Mouse (Mus musculus): ENCODE measurements around the gene Tenm2. TPM values are rescaled to one million over a fixed set of nuclear protein-coding genes. Genes with fewer than 3 reads are reported as not detected.

The Tenm2 gene
- total and polyA plus RNA-seq, 3 experiments: not detected

GRCm38 (mm10) chr11:36121410-36121929, 1114.3 kb downstream of the Tenm2 start:
- dilution Hi-C loops (cut with MboI; ENCODE audit: extremely low pct_ligation_motif_present, extremely low pct_unique_long_range_greater_than_20kb, low sequenced_read_pairs) (no loop called here), in situ Hi-C loops (cut with MboI; ENCODE audit: low pct_ligation_motif_present, low pct_unique_long_range_greater_than_20kb, low sequenced_read_pairs) (no loop called here)
- H3K9ac ChIP-seq (ENCODE audit: insufficient read depth, low read depth): no peak overlapping the region
- H3K79me2 ChIP-seq (replicated peaks; ENCODE audit: control insufficient read depth, extremely low read depth, insufficient read depth, poor library complexity, severe bottlenecking): no peaks in the 10 kb centered on the region
- no peak for DNase-seq (ENCODE audit: extremely low read depth)
- H3K4me1 ChIP-seq (ENCODE audit: control insufficient read depth in 1 of 2, insufficient read depth in 2 of 2): no peaks in the 10 kb centered on the region
- no peak overlapping the region for H3K4me3 ChIP-seq (replicated peaks in 1 of 3; ENCODE audit: low read depth in 2 of 3, low read length in 2 of 3, poor library complexity in 1 of 3)
- H3K27me3 ChIP-seq (replicated peaks): no peaks in the 10 kb centered on the region
- peaks cover 58% of the 10 kb centered on the region for H3K9me3 ChIP-seq (replicated peaks; ENCODE audit: low read length)
- no peak overlapping the region for H3K27ac ChIP-seq (ENCODE audit: insufficient read depth, low read depth)
- no peak overlapping the region for H3K4me2 ChIP-seq (ENCODE audit: insufficient read depth, low read depth, poor library complexity, severe bottlenecking)
- H3K36me3 ChIP-seq (replicated peaks in 1 of 2; ENCODE audit: control insufficient read depth in 1 of 2, insufficient read depth in 1 of 2, low read length in 1 of 2): no peaks in the 10 kb centered on the region
- TF ChIP-seq MAFK (IDR thresholded peaks at IDR 0.05; ENCODE audit: insufficient replicate concordance, low read length): no peak
- TF ChIP-seq BHLHE40 (IDR thresholded peaks at IDR 0.05; ENCODE audit: low read depth, low read length): no peak
- TF ChIP-seq ZNF384 (IDR thresholded peaks at IDR 0.05; ENCODE audit: low read depth, low read length): no peak
- no peak for TF ChIP-seq KAT2A (IDR thresholded peaks at IDR 0.05; ENCODE audit: insufficient replicate concordance, low read length)
- TF ChIP-seq CTCF (conservative IDR thresholded peaks at IDR 0.05 in 1 of 2, IDR thresholded peaks at IDR 0.05 in 1 of 2; ENCODE audit: low read depth in 2 of 2, low read length in 2 of 2): no peak
- no peak for TF ChIP-seq MXI1 (IDR thresholded peaks at IDR 0.05; ENCODE audit: low read depth, low read length)
- no peak for TF ChIP-seq ZKSCAN1 (IDR thresholded peaks at IDR 0.05; ENCODE audit: borderline replicate concordance, low read depth, low read length)
- no peak for TF ChIP-seq ETS1 (conservative IDR thresholded peaks at IDR 0.05; ENCODE audit: low read depth, low read length)
- no peak for TF ChIP-seq JUN (IDR thresholded peaks at IDR 0.05; ENCODE audit: insufficient read depth, low read depth, low read length)
- no peak for TF ChIP-seq POLR2A (IDR thresholded peaks at IDR 0.05; ENCODE audit: low read depth, low read length)
- TF ChIP-seq RAD21 (IDR thresholded peaks at IDR 0.05; ENCODE audit: low read depth, low read length): no peak
- no peak for TF ChIP-seq CHD1 (IDR thresholded peaks at IDR 0.05; ENCODE audit: low read depth, low read length)
- TF ChIP-seq SIN3A (IDR thresholded peaks at IDR 0.05; ENCODE audit: low read length): no peak
- TF ChIP-seq MAZ (IDR thresholded peaks at IDR 0.05; ENCODE audit: low read depth, low read length): no peak
- TF ChIP-seq USF1 (IDR thresholded peaks at IDR 0.05; ENCODE audit: low read depth, low read length): no peak
- TF ChIP-seq USF2 (conservative IDR thresholded peaks at IDR 0.05; ENCODE audit: low read depth, low read length): no peak
- no peak for TF ChIP-seq IRF4 (IDR thresholded peaks at IDR 0.05; ENCODE audit: low read depth, low read length)

- H3K27me3 ChIP-seq (replicated peaks): no peaks in the 10 kb centered on the region
- no peak overlapping the region for H3K27ac ChIP-seq (ENCODE audit: insufficient read depth, low read depth)
- no peak overlapping the region for H3K4me2 ChIP-seq (ENCODE audit: insufficient read depth, low read depth, poor library complexity, severe bottlenecking)
- no peaks in the 10 kb centered on the region for H3K4me1 ChIP-seq (ENCODE audit: control insufficient read depth in 1 of 2, insufficient read depth in 2 of 2)
- H3K36me3 ChIP-seq (replicated peaks in 1 of 2; ENCODE audit: control insufficient read depth in 1 of 2, insufficient read depth in 1 of 2, low read length in 1 of 2): no peaks in the 10 kb centered on the region
- TF ChIP-seq POLR2AphosphoS2 (IDR thresholded peaks at IDR 0.05; ENCODE audit: low read depth, low read length): no peak
- TF ChIP-seq EP300 (IDR thresholded peaks at IDR 0.05; ENCODE audit: low read length): no peak
- no peak for TF ChIP-seq SMC3 (IDR thresholded peaks at IDR 0.05; ENCODE audit: low read depth, low read length)
- TF ChIP-seq BHLHE40 (IDR thresholded peaks at IDR 0.05; ENCODE audit: low read depth, low read length): no peak
- TF ChIP-seq POLR2A (IDR thresholded peaks at IDR 0.05; ENCODE audit: low read depth, low read length): no peak
- TF ChIP-seq USF1 (IDR thresholded peaks at IDR 0.05; ENCODE audit: low read depth, low read length): no peak
- no peak for TF ChIP-seq MEF2A (IDR thresholded peaks at IDR 0.05; ENCODE audit: borderline replicate concordance, low read depth, low read length)
- in situ Hi-C loops (cut with MboI; ENCODE audit: low pct_ligation_motif_present, low pct_unique_long_range_greater_than_20kb, low sequenced_read_pairs): no loop called here
- DNase-seq (ENCODE audit: extremely low read depth): no peak
- H3K9me3 ChIP-seq (replicated peaks; ENCODE audit: low read length): peaks cover 56% of the 10 kb centered on the region
- dilution Hi-C loops (cut with MboI; ENCODE audit: extremely low pct_ligation_motif_present, extremely low pct_unique_long_range_greater_than_20kb, low sequenced_read_pairs): no loop called here
- H3K4me3 ChIP-seq (replicated peaks in 1 of 3; ENCODE audit: low read depth in 2 of 3, low read length in 2 of 3, poor library complexity in 1 of 3): no peak overlapping the region
- H3K9ac ChIP-seq (ENCODE audit: insufficient read depth, low read depth): no peak overlapping the region
- H3K79me2 ChIP-seq (replicated peaks; ENCODE audit: control insufficient read depth, extremely low read depth, insufficient read depth, poor library complexity, severe bottlenecking): no peaks in the 10 kb centered on the region
Observed at GRCm38 (mm10) chr11:36120591-36121409, 1115.0 kb downstream of the Tenm2 start.
